Mouse (Mus musculus): ENCODE results near the gene Dyrk1b. TPM values are rescaled to one million over a fixed set of nuclear protein-coding genes. Genes with fewer than 3 reads are reported as not detected.

The Dyrk1b gene
- polyA plus RNA-seq, 1 experiment = 49.2 TPM

- Histone ChIP-seq H3K4me3 (replicated peaks) (no peak overlapping the region), H3K27me3 (replicated peaks) (no peaks in the 10 kb centered on the region), H3K4me1 (peaks cover 7% of the 10 kb centered on the region; the same call in 1 of the 2 replicates), H3K9me3 (no peaks in the 10 kb centered on the region), H3K36me3 (replicated peaks; ENCODE audit: low read length) (peaks cover 79% of the 10 kb centered on the region)
- TF ChIP-seq FLI1 (IDR thresholded peaks at IDR 0.05; ENCODE audit: low read length) (no peak), GATA1 (IDR thresholded peaks at IDR 0.05; ENCODE audit: borderline replicate concordance, low read length) (no peak)
These were observed 12.2 kb downstream of the Dyrk1b start for GRCm38 (mm10) chr7:28191489-28191888.

DNA sequence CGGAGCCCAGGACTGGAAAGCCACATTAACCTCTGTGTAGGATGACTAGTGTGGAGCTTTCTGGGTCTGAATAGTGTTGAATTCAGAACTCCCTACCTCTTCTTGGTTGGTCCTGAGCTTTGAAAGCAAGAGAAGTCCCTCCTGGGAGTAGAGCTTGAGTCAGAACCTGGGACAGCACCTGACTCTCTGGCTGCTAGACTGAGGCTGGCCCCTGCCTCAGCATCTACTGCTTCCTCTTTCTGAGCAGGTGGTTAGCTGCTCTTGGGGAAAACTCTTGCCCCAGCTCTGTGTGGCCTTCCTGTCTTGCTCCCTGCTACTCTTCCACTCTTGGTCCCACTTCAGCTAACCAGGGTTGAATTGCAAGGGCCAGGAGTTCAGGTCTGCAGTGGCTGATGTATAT, 12.6 kb downstream of the Dyrk1b start:
- TF ChIP-seq FLI1 (IDR thresholded peaks at IDR 0.05; ENCODE audit: low read length) (no peak), GATA1 (IDR thresholded peaks at IDR 0.05; ENCODE audit: borderline replicate concordance, low read length) (no peak)

GRCm38 (mm10) chr7:28195414-28196098, 16.3 kb downstream of the Dyrk1b start:
- Histone ChIP-seq H3K9me3 (no peaks in the 10 kb centered on the region), H3K36me3 (replicated peaks; ENCODE audit: low read length) (peaks cover 50% of the 10 kb centered on the region), H3K4me1 (peaks cover 7% of the 10 kb centered on the region; the same call in 1 of the 2 replicates), H3K4me3 (replicated peaks) (no peak overlapping the region), H3K27me3 (replicated peaks) (no peaks in the 10 kb centered on the region)
- TF ChIP-seq FLI1 (IDR thresholded peaks at IDR 0.05; ENCODE audit: low read length) (no peak), GATA1 (IDR thresholded peaks at IDR 0.05; ENCODE audit: borderline replicate concordance, low read length) (no peak)

More for the DNA sequence above, 12.6 kb downstream of the Dyrk1b start:
- no peaks in the 10 kb centered on the region for H3K27me3 ChIP-seq (replicated peaks)
- H3K4me3 ChIP-seq (replicated peaks) = no peak overlapping the region
- H3K9me3 ChIP-seq = no peaks in the 10 kb centered on the region
- peaks cover 79% of the 10 kb centered on the region for H3K36me3 ChIP-seq (replicated peaks; ENCODE audit: low read length)
- H3K4me1 ChIP-seq = peaks cover 7% of the 10 kb centered on the region; the same call in 1 of the 2 replicates

- H3K4me1 ChIP-seq = peaks cover 7% of the 10 kb centered on the region; the same call in 1 of the 2 replicates
- TF ChIP-seq FLI1 (IDR thresholded peaks at IDR 0.05; ENCODE audit: low read length) = no peak
- TF ChIP-seq GATA1 (IDR thresholded peaks at IDR 0.05; ENCODE audit: borderline replicate concordance, low read length) = no peak
These were observed 17.3 kb downstream of the Dyrk1b start for GRCm38 (mm10) chr7:28196528-28196927.

DNA sequence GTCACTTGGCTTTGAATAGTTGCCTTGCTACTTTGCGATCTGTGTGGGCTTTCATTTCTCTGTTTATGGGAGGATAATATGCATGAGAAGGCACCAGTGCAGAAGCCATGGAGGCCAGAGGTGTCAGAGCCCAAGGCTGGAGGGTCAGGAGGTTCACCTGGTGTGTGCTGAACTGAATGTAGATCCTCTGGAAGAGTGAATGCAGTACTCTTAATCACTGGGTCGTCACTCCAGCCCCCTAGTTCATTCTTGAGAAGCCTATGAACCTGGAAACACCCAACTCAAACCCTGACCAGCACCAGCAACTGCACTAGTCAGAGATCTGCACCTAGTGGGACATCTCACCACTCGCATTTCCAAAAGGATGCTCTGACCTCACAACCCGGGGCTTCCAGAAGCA, 19.8 kb downstream of the Dyrk1b start:
- peaks cover 4% of the 10 kb centered on the region for H3K27me3 ChIP-seq (replicated peaks)
- peaks cover 9% of the 10 kb centered on the region for H3K9me3 ChIP-seq
- no peak for TF ChIP-seq FLI1 (IDR thresholded peaks at IDR 0.05; ENCODE audit: low read length)
- no peak for TF ChIP-seq GATA1 (IDR thresholded peaks at IDR 0.05; ENCODE audit: borderline replicate concordance, low read length)
- H3K36me3 ChIP-seq (replicated peaks; ENCODE audit: low read length) = peaks cover 21% of the 10 kb centered on the region
- no peak overlapping the region for H3K4me3 ChIP-seq (replicated peaks)
- peaks cover 7% of the 10 kb centered on the region; the same call in 1 of the 2 replicates for H3K4me1 ChIP-seq

More at GRCm38 (mm10) chr7:28196528-28196927, 17.3 kb downstream of the Dyrk1b start:
- H3K36me3 ChIP-seq (replicated peaks; ENCODE audit: low read length) = peaks cover 42% of the 10 kb centered on the region
- H3K4me3 ChIP-seq (replicated peaks) = no peak overlapping the region
- H3K9me3 ChIP-seq = no peaks in the 10 kb centered on the region
- no peaks in the 10 kb centered on the region for H3K27me3 ChIP-seq (replicated peaks)

DNA sequence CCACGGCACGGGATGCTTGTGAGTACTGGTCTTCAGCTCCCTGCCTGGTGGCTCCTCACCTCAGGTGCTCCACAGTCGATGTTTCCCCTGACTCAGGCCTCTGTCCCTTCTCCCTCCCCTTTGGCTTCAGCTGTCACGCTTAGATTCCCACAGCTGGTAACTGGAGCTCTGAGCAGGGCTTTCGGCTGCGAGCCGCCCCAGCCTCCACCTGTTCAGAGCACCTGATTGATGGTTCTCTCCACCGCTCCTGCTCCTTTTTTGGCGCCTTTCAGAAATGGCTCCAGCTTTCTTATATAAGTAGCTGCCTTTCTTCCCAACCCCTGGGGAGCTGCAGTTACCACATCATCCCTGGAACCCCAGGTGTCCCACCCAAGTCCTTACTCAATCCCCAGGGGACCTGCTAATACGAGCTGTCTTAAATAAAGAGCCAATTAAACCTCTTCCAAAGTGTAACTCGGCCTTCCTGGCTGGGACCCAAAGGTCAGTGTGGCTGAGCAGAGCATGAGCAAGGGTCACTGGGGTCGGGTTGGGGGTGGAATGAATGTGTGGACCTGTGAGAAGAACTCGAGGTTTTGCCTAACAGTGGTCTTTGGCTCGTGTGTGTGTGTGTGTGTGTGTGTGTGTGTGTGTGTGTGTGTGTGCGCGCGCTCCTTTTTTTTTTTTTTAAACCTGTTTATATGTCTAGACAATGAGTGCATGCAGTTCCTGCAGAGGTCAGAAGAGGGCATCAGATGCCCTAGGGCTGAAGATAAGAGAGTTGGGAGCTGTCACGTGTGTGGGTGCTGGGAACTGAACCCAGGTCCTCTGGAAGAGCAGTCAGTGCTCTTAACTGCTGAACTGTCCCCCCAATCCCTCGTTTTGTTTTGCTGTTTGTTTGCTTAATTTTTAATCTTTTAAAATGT, 24.2 kb downstream of the Dyrk1b start:
- H3K4me3 ChIP-seq (replicated peaks) = no peak overlapping the region
- peaks cover 4% of the 10 kb centered on the region for H3K27me3 ChIP-seq (replicated peaks)
- H3K4me1 ChIP-seq = peaks cover 35% of the 10 kb centered on the region
- peaks cover 9% of the 10 kb centered on the region for H3K9me3 ChIP-seq
- no peak for TF ChIP-seq FLI1 (IDR thresholded peaks at IDR 0.05; ENCODE audit: low read length)
- TF ChIP-seq GATA1 (IDR thresholded peaks at IDR 0.05; ENCODE audit: borderline replicate concordance, low read length) = no peak
- H3K36me3 ChIP-seq (replicated peaks; ENCODE audit: low read length) = no peaks in the 10 kb centered on the region

GRCm38 (mm10) chr7:28206044-28206600, 26.9 kb downstream of the Dyrk1b start:
- no peak for TF ChIP-seq GATA1 (IDR thresholded peaks at IDR 0.05; ENCODE audit: borderline replicate concordance, low read length)
- no peak for TF ChIP-seq FLI1 (IDR thresholded peaks at IDR 0.05; ENCODE audit: low read length)
- no peaks in the 10 kb centered on the region for H3K36me3 ChIP-seq (replicated peaks; ENCODE audit: low read length)
- peaks cover 5% of the 10 kb centered on the region for H3K27me3 ChIP-seq (replicated peaks)
- no peak overlapping the region for H3K4me3 ChIP-seq (replicated peaks)
- peaks cover 43% of the 10 kb centered on the region for H3K4me1 ChIP-seq
- peaks cover 9% of the 10 kb centered on the region for H3K9me3 ChIP-seq

GRCm38 (mm10) chr7:28208396-28208987, 29.2 kb downstream of the Dyrk1b start:
- Histone ChIP-seq H3K4me1 (peaks cover 43% of the 10 kb centered on the region), H3K9me3 (peaks cover 3% of the 10 kb centered on the region; the same call in 1 of the 2 replicates), H3K36me3 (replicated peaks; ENCODE audit: low read length) (no peaks in the 10 kb centered on the region), H3K27me3 (replicated peaks) (peaks cover 5% of the 10 kb centered on the region), H3K4me3 (replicated peaks) (peak overlapping the region; percentile 87)
- TF ChIP-seq FLI1 (IDR thresholded peaks at IDR 0.05; ENCODE audit: low read length) (no peak), GATA1 (IDR thresholded peaks at IDR 0.05; ENCODE audit: borderline replicate concordance, low read length) (no peak)

DNA sequence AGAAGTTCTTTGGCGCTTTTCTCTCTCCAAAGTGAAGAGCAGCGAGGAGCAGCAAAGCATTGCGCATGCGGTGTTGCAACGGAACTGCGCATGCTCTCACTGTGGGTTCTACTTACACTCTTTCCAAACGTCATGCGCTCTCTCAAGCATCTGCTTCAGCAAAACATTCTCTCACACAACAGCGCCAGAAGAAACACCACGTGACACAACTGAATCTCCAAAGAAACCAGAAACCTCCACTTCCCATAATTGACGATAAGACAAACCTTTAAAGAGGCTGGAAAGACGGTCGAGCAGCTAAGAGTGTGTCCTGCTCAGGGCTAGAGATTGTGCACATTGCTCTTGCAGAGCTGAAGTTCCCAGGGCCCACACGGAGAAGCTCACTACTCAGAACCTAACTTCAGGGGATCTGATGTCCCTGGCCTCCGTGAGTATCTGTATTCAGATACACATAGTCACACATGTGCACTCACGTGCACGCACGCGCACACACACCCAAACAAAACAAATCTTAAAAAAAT, 29.8 kb downstream of the Dyrk1b start:
- Histone ChIP-seq H3K4me1 (peaks cover 46% of the 10 kb centered on the region), H3K27me3 (replicated peaks) (peaks cover 5% of the 10 kb centered on the region), H3K9me3 (no peaks in the 10 kb centered on the region), H3K36me3 (replicated peaks; ENCODE audit: low read length) (no peaks in the 10 kb centered on the region), H3K4me3 (replicated peaks) (peak overlapping the region; percentile 87)
- TF ChIP-seq FLI1 (IDR thresholded peaks at IDR 0.05; ENCODE audit: low read length) = no peak
- no peak for TF ChIP-seq GATA1 (IDR thresholded peaks at IDR 0.05; ENCODE audit: borderline replicate concordance, low read length)

Measured in megakaryocyte, embryonic 14.5 days (primary cell).